Mouse (Mus musculus) megakaryocyte, embryonic 14.5 days (primary cell): ENCODE results near the gene Rxfp4.

Source experiments
- FLI1 ChIP-seq: IDR thresholded peaks from 2 replicates; pipeline ENCODE4 v1.6.1; 2012; ENCODE audit warnings: low read length, inconsistent platforms, mixed read lengths
- GATA1 ChIP-seq: IDR thresholded peaks from 3 replicates; pipeline ENCODE4 v1.6.1; 2012; ENCODE audit warnings: mixed read lengths, low read length, inconsistent platforms, borderline replicate concordance

- no peak for TF ChIP-seq GATA1
- no peak for TF ChIP-seq FLI1
Measured at GRCm38 (mm10) chr3:88698051-88698450, 45.1 kb upstream of the Rxfp4 start.
